Mouse (Mus musculus) heart, embryonic 13.5 days (tissue): ENCODE measurements at regions not wholly inside any gene's neighbourhood (a gene's known extent, or its start where the extent isn't known, plus 50 kb on each side); places are given as distances from the start of the nearest gene placed in this dataset. TPM values are rescaled to one million over a fixed set of nuclear protein-coding genes. Genes with fewer than 3 reads are reported as not detected.
A peak's percentile ranks its signal among the peaks of the same experiment; 100 is the strongest.

ENCODE experiments used
- ATAC-seq: fragments of 200-750 bp; cut with Nextera tagmentation; 2 replicates; pipeline ENCODE4 v1.8.0; 2017; ENCODE audit warnings: moderate TSS enrichment; ENCODE audit not compliant: insufficient number of reproducible peaks, low FRiP score, low TSS enrichment; ENCODE audit errors: extremely low read depth
- H3K27ac ChIP-seq: fragments of 300-500 bp; sonication (generic); replicated peaks from 2 replicates; pipeline ENCODE4 v1.5.1; 2015; ENCODE audit warnings: moderate library complexity, mild to moderate bottlenecking, inconsistent platforms
- H3K27me3 ChIP-seq: fragments of 300-500 bp; sonication (generic); replicated peaks from 2 replicates; pipeline ENCODE4 v1.6.1; 2015; ENCODE audit warnings: mild to moderate bottlenecking, inconsistent platforms
- H3K36me3 ChIP-seq: fragments of 300-500 bp; sonication (generic); 2 replicates; pipeline ENCODE4 v1.6.1; 2015; ENCODE audit warnings: mild to moderate bottlenecking, inconsistent platforms
- H3K4me1 ChIP-seq: fragments of 300-500 bp; sonication (generic); 2 replicates; pipeline ENCODE4 v1.6.1; 2015; ENCODE audit warnings: inconsistent platforms
- H3K4me2 ChIP-seq: fragments of 300-500 bp; sonication (generic); 2 replicates; pipeline ENCODE4 v1.6.1; 2015; ENCODE audit warnings: inconsistent platforms, mild to moderate bottlenecking, moderate library complexity
- H3K4me3 ChIP-seq: fragments of 300-500 bp; sonication (generic); 2 replicates; pipeline ENCODE4 v1.5.1; 2015; ENCODE audit warnings: moderate library complexity, mild to moderate bottlenecking, inconsistent platforms
- H3K9ac ChIP-seq: fragments of 300-500 bp; sonication (generic); 2 replicates; pipeline ENCODE4 v1.6.1; 2015; ENCODE audit warnings: inconsistent platforms, mild to moderate bottlenecking, moderate library complexity
- H3K9me3 ChIP-seq: fragments of 300-500 bp; sonication (generic); 2 replicates; pipeline ENCODE4 v1.6.1; 2016; ENCODE audit warnings: inconsistent platforms
- WGBS: fragments of 180-500 bp; shearing (Covaris S2); methylation state at CpG from one replicate; pipeline ENCODE4 v1.1.7; 2015; ENCODE audit warnings: mixed read lengths; 5-methylcytosine and 5-hydroxymethylcytosine counted together
- microRNA-seq: library from miRNA; unstranded; fragments of <30 nt; microRNA quantifications from one replicate; pipeline ENCODE4, GENCODE M21; 2016

DNA sequence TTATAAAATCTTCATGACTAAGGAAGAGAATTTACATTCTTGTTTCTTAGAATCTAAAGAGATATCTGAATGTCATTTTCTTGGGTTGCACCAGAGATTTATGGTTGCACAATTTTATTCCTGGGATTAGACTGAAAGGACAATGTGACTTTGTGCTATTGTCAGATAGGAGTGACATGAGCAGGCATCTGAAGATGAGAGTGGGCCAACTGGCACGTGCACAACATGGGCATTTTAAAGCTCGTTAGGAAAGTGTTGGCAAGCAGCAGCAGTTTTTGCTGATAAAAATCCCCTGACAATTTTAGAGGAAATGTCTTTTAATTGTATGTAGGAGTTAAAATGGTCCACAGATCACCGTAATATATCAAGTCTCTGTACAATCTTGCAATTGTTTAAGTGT lies 178.9 kb upstream of the Tecrl start:
- Histone ChIP-seq H3K9me3 (no peaks in the 10 kb centered on the region), H3K9ac (no peak overlapping the region), H3K4me1 (no peaks in the 10 kb centered on the region), H3K36me3 (no peaks in the 10 kb centered on the region), H3K27ac (no peak overlapping the region), H3K4me3 (no peak overlapping the region), H3K27me3 (no peaks in the 10 kb centered on the region), H3K4me2 (no peak overlapping the region)
- 44% methylated on average over 3 of the region's 3 CpGs for WGBS
- ATAC-seq = no peak

- Histone ChIP-seq H3K4me1 (no peaks in the 10 kb centered on the region), H3K9me3 (no peaks in the 10 kb centered on the region), H3K4me3 (no peak overlapping the region), H3K4me2 (no peak overlapping the region), H3K27me3 (no peaks in the 10 kb centered on the region), H3K9ac (no peak overlapping the region), H3K27ac (no peak overlapping the region), H3K36me3 (no peaks in the 10 kb centered on the region)
- no peak for ATAC-seq
- 47% methylated on average over 1 of the region's 1 CpGs for WGBS
Measured at GRCm38 (mm10) chr5:83518661-83519060, 163.7 kb upstream of the Tecrl start.

GRCm38 (mm10) chr5:83484135-83484534 lies 129.1 kb upstream of the Tecrl start:
- Histone ChIP-seq H3K36me3 (no peaks in the 10 kb centered on the region), H3K9ac (no peak overlapping the region), H3K4me3 (no peak overlapping the region), H3K27me3 (no peaks in the 10 kb centered on the region), H3K27ac (no peak overlapping the region), H3K9me3 (no peaks in the 10 kb centered on the region), H3K4me2 (no peak overlapping the region), H3K4me1 (no peaks in the 10 kb centered on the region)
- no peak for ATAC-seq
- 7% methylated on average over 1 of the region's 1 CpGs for WGBS

- no peak for ATAC-seq
- no peaks in the 10 kb centered on the region for H3K27me3 ChIP-seq
- H3K9ac ChIP-seq = no peak overlapping the region
- 7% methylated on average over 3 of the region's 3 CpGs for WGBS
- H3K36me3 ChIP-seq = no peaks in the 10 kb centered on the region
- H3K4me2 ChIP-seq = no peak overlapping the region
- no peaks in the 10 kb centered on the region for H3K9me3 ChIP-seq
- no peaks in the 10 kb centered on the region for H3K4me1 ChIP-seq
- no peak overlapping the region for H3K27ac ChIP-seq
- H3K4me3 ChIP-seq = no peak overlapping the region
Measured at GRCm38 (mm10) chr5:83440259-83440658, 85.3 kb upstream of the Tecrl start.

DNA sequence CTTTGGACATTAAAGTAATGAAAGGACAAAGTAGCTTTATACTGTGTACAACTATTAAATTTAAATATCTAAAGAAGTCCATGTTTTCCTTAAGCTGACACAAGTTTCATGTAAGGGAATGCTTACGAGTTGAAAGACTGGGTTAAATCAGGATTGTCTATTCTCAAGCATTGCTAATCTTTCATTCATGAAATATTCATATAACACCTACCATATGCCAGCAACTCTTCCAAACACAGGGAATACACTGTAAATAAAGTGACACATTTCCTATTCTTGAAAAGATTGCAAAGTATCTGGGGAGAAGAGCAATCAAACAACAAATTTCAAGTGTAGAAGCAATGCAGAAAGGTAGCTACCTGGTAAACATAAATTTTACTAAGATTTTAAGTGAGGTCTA lies 81.5 kb upstream of the Tecrl start:
- Histone ChIP-seq H3K4me3 (no peak overlapping the region), H3K27ac (no peak overlapping the region), H3K27me3 (no peaks in the 10 kb centered on the region), H3K9ac (no peak overlapping the region), H3K4me1 (no peaks in the 10 kb centered on the region), H3K4me2 (no peak overlapping the region), H3K36me3 (no peaks in the 10 kb centered on the region), H3K9me3 (no peaks in the 10 kb centered on the region)
- ATAC-seq = no peak
- 57% methylated on average over 1 of the region's 1 CpGs for WGBS

GRCm38 (mm10) chr5:83421708-83422107 lies 66.7 kb upstream of the Tecrl start:
- Histone ChIP-seq H3K4me3 (no peak overlapping the region), H3K4me1 (peaks cover 6% of the 10 kb centered on the region), H3K4me2 (peak overlapping the region; percentile 35; the same call in 1 of the 2 replicates), H3K27ac (no peak overlapping the region), H3K27me3 (no peaks in the 10 kb centered on the region), H3K9me3 (no peaks in the 10 kb centered on the region), H3K36me3 (no peaks in the 10 kb centered on the region), H3K9ac (no peak overlapping the region)
- WGBS = 29% methylated on average over 5 of the region's 5 CpGs
- ATAC-seq = no peak

DNA sequence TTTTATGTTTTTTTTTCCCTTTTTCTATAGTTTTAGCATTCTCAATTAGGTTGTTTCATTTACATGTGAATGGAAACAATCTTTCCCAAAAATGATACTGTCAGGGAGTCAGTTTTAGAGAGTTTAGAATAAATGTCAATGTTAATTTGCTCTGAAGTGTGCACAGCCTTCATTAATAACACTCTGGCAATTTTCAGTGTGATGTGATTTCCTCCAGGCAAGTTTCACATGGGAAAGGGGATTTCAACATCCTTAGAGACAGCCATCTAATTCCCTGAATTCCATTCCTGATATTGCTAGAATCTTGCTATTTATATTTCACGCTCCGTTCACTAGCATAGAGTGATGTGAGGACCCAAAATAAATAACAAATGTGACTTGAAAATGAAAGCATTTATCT lies 55.2 kb upstream of the Tecrl start:
- H3K27me3 ChIP-seq = no peaks in the 10 kb centered on the region
- H3K4me3 ChIP-seq = no peak overlapping the region
- no peak for ATAC-seq
- H3K4me1 ChIP-seq = no peaks in the 10 kb centered on the region
- no peak overlapping the region for H3K9ac ChIP-seq
- 25% methylated on average over 2 of the region's 2 CpGs for WGBS
- H3K27ac ChIP-seq = no peak overlapping the region
- no peaks in the 10 kb centered on the region for H3K9me3 ChIP-seq
- no peak overlapping the region for H3K4me2 ChIP-seq
- no peaks in the 10 kb centered on the region for H3K36me3 ChIP-seq

DNA sequence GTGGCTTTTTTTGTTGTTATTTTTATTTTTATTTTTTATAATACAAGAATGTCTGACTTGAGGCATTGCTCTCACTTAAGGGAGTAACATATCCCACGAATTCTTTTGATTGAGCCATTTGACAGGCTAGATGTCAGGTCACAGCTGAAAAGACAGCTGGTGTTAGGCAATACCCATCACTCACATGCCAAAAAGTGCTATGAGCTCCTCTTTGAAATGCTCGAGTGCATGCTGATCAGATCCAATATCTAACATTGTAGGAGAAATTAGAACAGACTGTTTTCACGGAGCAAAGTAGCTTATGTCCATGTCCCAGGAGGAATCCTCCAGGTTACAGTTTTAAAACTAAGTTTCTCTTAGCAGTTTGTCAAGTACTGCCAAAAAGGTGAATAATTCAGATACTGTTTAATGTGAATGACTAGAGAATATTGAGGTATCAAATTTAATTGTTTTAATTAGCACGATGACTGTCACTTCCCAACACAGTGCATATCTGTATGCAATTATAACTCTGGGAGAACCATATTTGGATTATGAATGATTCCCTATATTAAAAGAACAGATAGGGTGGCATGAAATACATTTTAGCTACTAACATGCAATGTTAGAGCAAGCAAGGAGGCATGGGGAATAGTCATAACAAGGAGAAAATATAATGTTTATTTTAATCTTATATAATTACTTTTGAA lies 50.4 kb upstream of the Tecrl start:
- Histone ChIP-seq H3K9ac (no peak overlapping the region), H3K4me1 (no peaks in the 10 kb centered on the region), H3K4me2 (no peak overlapping the region), H3K27me3 (no peaks in the 10 kb centered on the region), H3K9me3 (no peaks in the 10 kb centered on the region), H3K36me3 (no peaks in the 10 kb centered on the region), H3K27ac (no peak overlapping the region), H3K4me3 (no peak overlapping the region)
- WGBS = 63% methylated on average over 4 of the region's 4 CpGs
- ATAC-seq = no peak

Small RNAs in the stretch of these regions (microRNA-seq; reads per million reads assigned to microRNA genes)
- gene Gm44303 = not detected
